Mouse (Mus musculus): ENCODE data around the gene Fbxw7.

Gene Fbxw7

GRCm38 (mm10) chr3:84889648-84890047 lies 74.6 kb downstream of the Fbxw7 start:
- DNase-seq (ENCODE audit: low spot score in 2 of 2) = no peak

GRCm38 (mm10) chr3:84890983-84891382 lies 75.9 kb downstream of the Fbxw7 start:
- DNase-seq (ENCODE audit: low spot score in 2 of 2) = no peak

- DNase-seq (ENCODE audit: low spot score in 2 of 2) = no peak
These were observed 82.9 kb downstream of the Fbxw7 start for GRCm38 (mm10) chr3:84897952-84898351.

GRCm38 (mm10) chr3:84906528-84906927 lies 91.5 kb downstream of the Fbxw7 start:
- peak in 1 of 2 experiments; percentile 35 for DNase-seq (ENCODE audit: low spot score in 2 of 2)

GRCm38 (mm10) chr3:84914284-84914683 lies 99.2 kb downstream of the Fbxw7 start:
- DNase-seq (ENCODE audit: low spot score in 2 of 2) = no peak

- DNase-seq (ENCODE audit: low spot score in 2 of 2) = no peak
These were observed 103.0 kb downstream of the Fbxw7 start for GRCm38 (mm10) chr3:84917903-84918679.

- no peak for DNase-seq (ENCODE audit: low spot score in 2 of 2)
These were observed 106.8 kb downstream of the Fbxw7 start for GRCm38 (mm10) chr3:84921704-84922420.

- no peak for DNase-seq (ENCODE audit: low spot score in 2 of 2)
These were observed 108.2 kb downstream of the Fbxw7 start for GRCm38 (mm10) chr3:84923256-84923655.

GRCm38 (mm10) chr3:84923670-84924069 lies 108.6 kb downstream of the Fbxw7 start:
- DNase-seq (ENCODE audit: low spot score in 2 of 2) = no peak

GRCm38 (mm10) chr3:84925229-84925628 lies 110.2 kb downstream of the Fbxw7 start:
- DNase-seq (ENCODE audit: low spot score in 2 of 2) = no peak

- no peak for DNase-seq (ENCODE audit: low spot score in 2 of 2)
These were observed 111.1 kb downstream of the Fbxw7 start for GRCm38 (mm10) chr3:84926140-84926539.

GRCm38 (mm10) chr3:84927168-84927794 lies 112.2 kb downstream of the Fbxw7 start:
- no peak for DNase-seq (ENCODE audit: low spot score in 2 of 2)

- DNase-seq (ENCODE audit: low spot score in 2 of 2) = no peak
These were observed 112.8 kb downstream of the Fbxw7 start for GRCm38 (mm10) chr3:84927901-84928300.

GRCm38 (mm10) chr3:84929171-84929570 lies 114.1 kb downstream of the Fbxw7 start:
- no peak for DNase-seq (ENCODE audit: low spot score in 2 of 2)

- DNase-seq (ENCODE audit: low spot score in 2 of 2) = no peak
These were observed 115.6 kb downstream of the Fbxw7 start for GRCm38 (mm10) chr3:84930683-84931082.

GRCm38 (mm10) chr3:84935729-84936128 lies 120.7 kb downstream of the Fbxw7 start:
- no peak for DNase-seq (ENCODE audit: low spot score in 2 of 2)

- DNase-seq (ENCODE audit: low spot score in 2 of 2) = no peak
These were observed 121.2 kb downstream of the Fbxw7 start for GRCm38 (mm10) chr3:84936252-84936651.

- no peak for DNase-seq (ENCODE audit: low spot score in 2 of 2)
These were observed 121.9 kb downstream of the Fbxw7 start for GRCm38 (mm10) chr3:84936956-84937355.

- DNase-seq (ENCODE audit: low spot score in 2 of 2) = no peak
These were observed 122.6 kb downstream of the Fbxw7 start for GRCm38 (mm10) chr3:84937360-84938355.

GRCm38 (mm10) chr3:84944933-84945332 lies 129.9 kb downstream of the Fbxw7 start:
- DNase-seq (ENCODE audit: low spot score in 2 of 2) = no peak

- no peak for DNase-seq (ENCODE audit: low spot score in 2 of 2)
These were observed 131.3 kb downstream of the Fbxw7 start for GRCm38 (mm10) chr3:84946381-84946780.

Data from spleen, postnatal 10 days (tissue).